Mouse (Mus musculus) lung, embryonic 16.5 days (tissue): ENCODE data around the gene Sidt2. TPM values are rescaled to one million over a fixed set of nuclear protein-coding genes. Genes with fewer than 3 reads are reported as not detected.

ENCODE experiments used
- ATAC-seq: fragments of 200-750 bp; cut with Nextera tagmentation; 2 replicates; pipeline ENCODE4 v1.8.0; 2017; ENCODE audit warnings: low read depth, mild to moderate bottlenecking, moderate library complexity
- H3K27ac ChIP-seq: fragments of 300-500 bp; sonication (generic); 2 replicates; pipeline ENCODE4 v1.5.1; 2014; ENCODE audit warnings: mild to moderate bottlenecking, control low read depth, low read length
- H3K27me3 ChIP-seq: fragments of 300-500 bp; sonication (generic); 2 replicates; pipeline ENCODE4 v1.6.1; 2014; ENCODE audit warnings: low read depth, low read length, mixed read lengths; ENCODE audit not compliant: control insufficient read depth, insufficient read depth
- H3K36me3 ChIP-seq: fragments of 300-500 bp; sonication (generic); 2 replicates; pipeline ENCODE4 v1.6.1; 2014; ENCODE audit warnings: low read length; ENCODE audit not compliant: control insufficient read depth, insufficient read depth
- H3K4me1 ChIP-seq: fragments of 300-500 bp; sonication (generic); replicated peaks from 2 replicates; pipeline ENCODE4 v1.6.1; 2014; ENCODE audit warnings: low read length, mixed read lengths; ENCODE audit not compliant: control insufficient read depth, insufficient read depth
- H3K4me2 ChIP-seq: fragments of 300-500 bp; sonication (generic); 2 replicates; pipeline ENCODE4 v1.6.1; 2014; ENCODE audit warnings: low read depth, low read length, control low read depth
- H3K4me3 ChIP-seq: fragments of 300-500 bp; sonication (generic); 2 replicates; pipeline ENCODE4 v1.5.1; 2014; ENCODE audit warnings: mild to moderate bottlenecking, low read length, control low read depth
- H3K9ac ChIP-seq: fragments of 300-500 bp; sonication (generic); 2 replicates; pipeline ENCODE4 v1.6.1; 2014; ENCODE audit warnings: low read length, control low read depth
- H3K9me3 ChIP-seq: fragments of 300-500 bp; sonication (generic); 2 replicates; pipeline ENCODE4 v1.6.1; 2016; ENCODE audit warnings: low read length; ENCODE audit not compliant: control insufficient read depth
- WGBS: fragments of 180-500 bp; shearing (Covaris S2); extraction: QIAGEN DNeasy Blood & Tissue Kit; methylation state at CpG from one replicate; pipeline ENCODE4 v1.1.7; 2014; 5-methylcytosine and 5-hydroxymethylcytosine counted together
- polyA plus RNA-seq: library from polyadenylated mRNA; unstranded; fragments of >200 nt; fragmentation: Nextera tagmentation; extraction: Ambion mirVana; gene quantifications from 2 replicates; pipeline ENCODE4 v1.2.1, GENCODE M21; 2015

The Sidt2 gene
- polyA plus RNA-seq, 1 experiment from 2014 or later: 33.6 TPM

DNA sequence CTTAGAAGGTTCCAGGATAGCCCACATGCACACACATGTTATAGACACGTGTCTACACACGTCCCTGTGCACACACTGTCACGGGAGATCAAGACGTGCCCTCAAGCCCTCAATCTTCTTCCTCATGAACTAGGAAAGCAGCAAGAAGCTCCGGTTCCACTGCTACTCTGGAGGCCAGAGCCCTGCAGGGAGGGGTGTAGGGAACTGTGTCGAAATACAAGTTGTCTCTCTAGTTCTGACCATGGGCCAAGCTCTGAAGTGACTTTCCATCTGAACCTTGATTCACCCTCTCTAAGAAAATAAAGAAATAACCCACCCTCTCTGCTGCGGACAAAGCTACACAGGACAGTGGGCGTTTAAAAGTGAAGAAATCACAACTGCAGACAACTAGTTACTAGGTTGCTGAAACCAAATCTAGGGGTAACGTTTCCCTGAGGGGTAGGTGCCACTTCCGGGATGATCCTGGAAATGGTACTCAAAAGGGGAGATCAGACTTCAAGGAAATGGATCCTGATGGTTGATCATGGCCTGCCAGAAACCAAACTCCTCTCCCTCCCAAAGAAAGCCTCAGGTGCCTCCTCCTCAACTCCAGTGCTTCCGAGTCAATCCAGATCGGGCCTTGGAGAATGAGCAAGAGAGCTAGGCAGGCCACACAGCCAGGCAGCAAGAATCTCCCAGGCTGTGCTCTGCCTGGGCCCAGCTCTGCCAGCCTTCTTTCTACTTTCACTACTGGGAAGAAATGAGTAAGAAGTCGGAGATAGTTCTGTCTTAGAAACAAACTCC is 1.4 kb downstream of the Sidt2 start:
- Histone ChIP-seq H3K4me2 (peak overlapping the region; percentile 83), H3K36me3 (peaks cover 15% of the 10 kb centered on the region), H3K27me3 (no peaks in the 10 kb centered on the region), H3K4me3 (peak overlapping the region; percentile 83), H3K27ac (peak overlapping the region; percentile 92), H3K9me3 (no peaks in the 10 kb centered on the region), H3K4me1 (peaks cover 17% of the 10 kb centered on the region), H3K9ac (peak overlapping the region; percentile 88)
- ATAC-seq: no peak
- WGBS: 43% methylated on average over 13 of the region's 13 CpGs

DNA sequence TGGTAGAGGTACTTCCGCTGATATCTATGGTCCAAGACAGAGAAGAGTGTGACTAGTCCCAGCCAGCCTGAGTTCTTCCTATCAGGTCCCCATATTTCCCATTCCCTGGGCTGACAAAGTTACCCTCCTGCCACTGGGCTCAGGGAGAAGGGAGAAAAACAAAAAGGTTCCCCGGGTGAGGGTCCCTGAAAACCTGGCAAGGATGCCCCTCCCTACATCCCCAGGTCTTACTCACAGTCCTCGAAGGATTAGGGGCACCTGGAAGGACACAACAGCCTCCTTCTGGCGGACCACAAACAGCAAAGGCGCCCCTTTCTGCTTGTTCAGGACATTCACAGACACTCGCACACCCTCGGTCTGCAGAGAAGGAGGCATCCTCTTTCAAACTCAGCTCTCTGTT is 2.2 kb downstream of the Sidt2 start:
- Histone ChIP-seq H3K27me3 (no peaks in the 10 kb centered on the region), H3K4me1 (peaks cover 17% of the 10 kb centered on the region), H3K9ac (no peak overlapping the region), H3K9me3 (no peaks in the 10 kb centered on the region), H3K4me2 (no peak overlapping the region), H3K4me3 (no peak overlapping the region), H3K36me3 (peaks cover 15% of the 10 kb centered on the region), H3K27ac (no peak overlapping the region)
- ATAC-seq: no peak
- 84% methylated on average over 7 of the region's 7 CpGs for WGBS

DNA sequence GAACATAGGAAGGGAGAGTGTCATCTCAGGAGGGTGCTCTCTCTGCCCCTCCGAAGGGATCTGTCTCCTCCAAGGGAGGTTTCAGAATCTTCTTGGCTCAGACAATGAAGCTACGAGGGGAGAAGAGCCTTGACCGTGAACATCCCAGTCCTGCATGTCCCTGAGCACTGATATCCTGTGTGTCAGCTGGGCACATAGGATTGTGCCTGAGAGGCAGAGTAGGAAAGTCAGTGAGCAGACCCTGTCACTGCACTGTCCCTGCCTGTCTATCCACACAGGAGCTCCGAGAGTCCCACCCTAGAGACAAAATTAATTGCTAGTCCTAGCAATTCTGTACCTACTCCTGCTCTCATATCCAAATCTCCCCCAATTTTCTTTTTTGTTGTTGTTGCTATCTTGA is 3.0 kb downstream of the Sidt2 start:
- Histone ChIP-seq H3K4me2 (no peak overlapping the region), H3K36me3 (peaks cover 15% of the 10 kb centered on the region), H3K4me3 (no peak overlapping the region), H3K4me1 (peaks cover 17% of the 10 kb centered on the region), H3K9me3 (no peaks in the 10 kb centered on the region), H3K9ac (no peak overlapping the region), H3K27ac (no peak overlapping the region), H3K27me3 (no peaks in the 10 kb centered on the region)
- 96% methylated on average over 4 of the region's 4 CpGs for WGBS
- no peak for ATAC-seq

DNA sequence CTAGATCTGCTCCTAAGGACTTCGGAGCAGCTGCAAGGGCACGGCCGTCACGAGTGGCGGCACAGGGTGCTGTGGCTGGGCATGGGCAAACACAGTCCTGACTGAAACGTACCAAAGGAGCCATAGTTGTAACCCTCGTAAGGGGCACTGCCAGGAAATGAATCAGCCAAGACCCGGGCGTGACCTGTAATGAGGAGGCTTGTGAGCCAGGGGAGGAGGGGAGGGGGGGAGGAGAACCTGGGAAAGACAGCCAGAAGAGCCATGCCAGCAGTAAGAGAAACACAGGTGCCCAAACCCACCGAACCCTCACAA is 8.2 kb downstream of the Sidt2 start:
- H3K27ac ChIP-seq: no peak overlapping the region
- H3K4me2 ChIP-seq: no peak overlapping the region
- H3K4me3 ChIP-seq: no peak overlapping the region
- H3K9ac ChIP-seq: no peak overlapping the region
- ATAC-seq: no peak
- H3K4me1 ChIP-seq: no peaks in the 10 kb centered on the region
- H3K9me3 ChIP-seq: no peaks in the 10 kb centered on the region
- H3K36me3 ChIP-seq: peaks cover 48% of the 10 kb centered on the region
- WGBS: 76% methylated on average over 10 of the region's 10 CpGs
- no peaks in the 10 kb centered on the region for H3K27me3 ChIP-seq

DNA sequence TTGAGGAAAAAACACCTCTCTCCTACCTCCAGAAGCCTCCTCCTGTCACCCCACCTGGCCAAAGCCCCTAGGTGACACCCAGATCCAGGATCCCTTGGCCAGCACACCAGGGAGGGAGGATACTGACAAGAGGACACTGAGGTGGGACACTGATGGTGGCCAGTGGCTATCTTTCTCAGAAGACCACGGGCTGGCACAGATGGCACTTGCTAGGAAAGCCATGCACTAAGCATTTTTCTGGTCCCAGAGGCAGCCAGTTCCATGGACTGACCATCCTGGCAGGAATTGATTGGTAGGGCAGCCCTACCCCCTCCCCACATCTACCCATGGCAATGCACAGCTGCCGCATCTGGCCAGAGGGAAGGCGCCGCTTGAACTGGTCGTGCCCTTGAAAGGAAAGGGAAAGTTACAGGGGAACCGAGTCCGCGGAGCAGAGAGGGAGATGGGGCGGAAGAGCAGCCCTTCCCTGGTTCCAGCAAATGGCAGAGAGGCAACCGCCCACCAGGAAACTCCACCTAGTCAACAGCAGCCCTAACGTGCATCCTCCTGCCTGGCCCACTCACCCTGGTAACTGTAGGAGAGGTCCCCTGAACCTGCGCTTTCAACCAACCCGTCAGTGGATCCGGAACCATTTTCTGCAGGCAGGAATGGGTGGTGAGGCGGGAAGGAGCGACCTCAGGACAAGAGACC is 8.7 kb downstream of the Sidt2 start:
- H3K27me3 ChIP-seq: no peaks in the 10 kb centered on the region
- no peak overlapping the region for H3K4me2 ChIP-seq
- no peak overlapping the region for H3K9ac ChIP-seq
- ATAC-seq: no peak
- no peaks in the 10 kb centered on the region for H3K9me3 ChIP-seq
- no peak overlapping the region for H3K27ac ChIP-seq
- 83% methylated on average over 16 of the region's 16 CpGs for WGBS
- no peak overlapping the region for H3K4me3 ChIP-seq
- no peaks in the 10 kb centered on the region for H3K4me1 ChIP-seq
- peaks cover 48% of the 10 kb centered on the region for H3K36me3 ChIP-seq

DNA sequence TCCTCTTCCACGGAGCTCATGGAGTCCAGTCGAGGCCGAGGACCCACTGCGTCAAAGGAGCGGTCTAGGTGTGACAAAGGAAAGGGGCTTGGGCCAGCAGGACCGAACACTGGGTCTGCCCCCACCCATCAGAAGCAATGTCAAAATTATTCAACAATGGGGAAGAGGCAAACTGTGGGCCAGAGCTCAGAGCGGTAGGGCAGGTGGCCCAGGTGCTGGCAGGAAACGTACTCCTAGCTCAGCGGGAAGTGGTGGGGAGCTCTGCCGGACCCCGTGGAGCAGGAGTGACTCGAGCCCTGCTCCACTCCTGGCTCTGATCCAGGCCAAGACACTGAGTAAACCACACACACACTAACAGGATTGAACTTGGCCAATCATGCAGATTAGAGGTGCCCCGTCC is 9.3 kb downstream of the Sidt2 start:
- H3K9me3 ChIP-seq: no peaks in the 10 kb centered on the region
- peaks cover 47% of the 10 kb centered on the region for H3K36me3 ChIP-seq
- WGBS: 71% methylated on average over 13 of the region's 13 CpGs
- no peak for ATAC-seq
- H3K9ac ChIP-seq: no peak overlapping the region
- H3K27me3 ChIP-seq: no peaks in the 10 kb centered on the region
- H3K4me2 ChIP-seq: no peak overlapping the region
- H3K27ac ChIP-seq: no peak overlapping the region
- H3K4me3 ChIP-seq: no peak overlapping the region
- H3K4me1 ChIP-seq: no peaks in the 10 kb centered on the region

DNA sequence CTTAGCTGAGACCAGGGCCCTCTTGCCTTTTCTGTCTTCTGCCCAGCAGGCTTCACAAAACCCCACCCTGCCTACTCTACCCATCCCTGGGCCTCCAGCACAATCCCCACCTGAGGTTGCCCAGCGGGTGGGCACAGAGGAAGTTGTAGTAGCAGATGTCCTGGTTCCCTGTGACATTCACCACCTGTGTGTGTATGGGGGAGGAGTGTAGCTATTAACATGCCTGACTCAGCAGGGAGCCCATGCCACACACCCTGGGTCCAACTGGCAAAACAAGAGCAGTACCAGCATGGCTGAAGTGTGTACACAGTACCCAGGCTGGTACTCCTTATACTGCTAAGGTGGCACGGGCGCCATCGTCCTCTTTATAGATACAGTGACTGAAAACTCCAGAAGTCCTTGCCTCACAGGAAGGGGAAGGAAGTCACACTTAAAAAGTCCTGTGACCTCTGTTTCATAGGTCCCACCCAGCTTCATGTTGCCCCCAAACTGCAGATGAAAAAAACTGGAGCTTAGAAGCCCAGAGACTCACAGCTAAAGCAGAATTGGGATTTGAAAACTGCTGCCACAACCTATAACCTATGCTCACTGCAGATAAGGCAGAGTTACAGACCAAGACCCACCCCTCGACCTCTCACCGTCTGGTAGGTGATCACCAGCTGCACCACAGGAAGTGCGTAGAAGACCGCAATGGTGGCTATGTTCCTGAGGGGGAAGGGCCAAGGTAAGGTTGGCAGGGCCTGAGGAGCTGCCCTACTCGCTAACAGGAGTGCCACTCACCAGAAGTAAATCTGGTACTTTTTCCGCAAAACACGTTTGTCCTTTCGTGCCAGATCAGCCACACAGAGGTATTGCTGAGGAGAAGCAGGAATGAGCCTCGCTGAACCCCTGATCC is 10.3 kb downstream of the Sidt2 start:
- ATAC-seq: no peak
- H3K27ac ChIP-seq: no peak overlapping the region

DNA sequence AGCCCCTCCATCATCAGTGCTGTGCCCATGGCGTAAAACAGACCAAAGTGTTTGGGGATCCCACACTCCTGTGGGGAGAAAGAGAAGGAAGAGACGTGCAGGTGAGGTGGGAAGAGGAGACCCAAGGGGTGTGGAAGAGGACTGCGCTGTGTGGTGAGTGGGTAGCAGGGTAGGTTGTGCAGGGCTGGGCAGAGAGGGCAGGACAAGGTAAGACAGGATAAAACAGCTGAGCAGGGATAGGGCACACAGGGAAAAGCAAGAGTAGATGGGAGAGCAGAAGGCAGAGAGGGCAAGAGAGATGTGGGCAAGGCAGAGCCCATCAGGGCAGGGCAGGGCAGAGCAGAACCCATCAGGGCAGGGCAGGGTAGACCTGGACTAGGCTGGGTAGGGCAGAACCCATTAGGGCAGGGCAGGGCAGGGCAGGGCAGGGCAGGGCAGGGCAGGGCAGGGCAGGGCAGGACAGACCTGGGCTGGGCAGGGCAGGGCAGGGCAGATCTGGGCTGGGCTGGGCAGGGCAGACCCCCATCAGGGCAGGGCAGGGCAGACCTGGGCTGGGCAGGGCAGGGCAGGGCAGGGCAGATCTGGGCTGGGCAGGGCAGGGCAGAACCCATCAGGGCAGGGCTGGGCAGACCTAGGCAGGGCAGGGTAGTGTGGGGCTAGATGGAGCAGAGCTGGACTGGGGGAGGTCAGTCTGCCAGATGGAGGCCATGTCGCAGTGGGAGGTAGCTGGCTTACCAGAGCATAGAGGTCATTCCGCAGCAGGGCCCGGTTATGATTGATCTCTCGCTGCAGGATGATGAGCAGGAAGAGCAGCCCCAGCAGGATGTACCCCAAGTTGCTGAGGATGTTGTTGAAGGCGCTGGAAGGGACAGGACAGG is 11.2 kb downstream of the Sidt2 start:
- H3K9me3 ChIP-seq: no peaks in the 10 kb centered on the region

More for the DNA sequence above, 10.3 kb downstream of the Sidt2 start:
- Histone ChIP-seq H3K4me2 (no peak overlapping the region), H3K4me1 (no peaks in the 10 kb centered on the region), H3K27me3 (no peaks in the 10 kb centered on the region), H3K4me3 (no peak overlapping the region), H3K9ac (no peak overlapping the region), H3K36me3 (peaks cover 43% of the 10 kb centered on the region), H3K9me3 (no peaks in the 10 kb centered on the region)
- 75% methylated on average over 13 of the region's 13 CpGs for WGBS

More for the DNA sequence above, 11.2 kb downstream of the Sidt2 start:
- no peaks in the 10 kb centered on the region for H3K4me1 ChIP-seq
- H3K27me3 ChIP-seq: no peaks in the 10 kb centered on the region
- H3K4me3 ChIP-seq: no peak overlapping the region
- no peak overlapping the region for H3K9ac ChIP-seq
- 88% methylated on average over 8 of the region's 8 CpGs for WGBS
- peaks cover 37% of the 10 kb centered on the region for H3K36me3 ChIP-seq
- no peak overlapping the region for H3K27ac ChIP-seq
- 0 out of 2 replicates have a peak, but pooled peaks have one; percentile 15 for ATAC-seq
- no peak overlapping the region for H3K4me2 ChIP-seq
